Mouse (Mus musculus) erythroid progenitor cell, adult 5-6 weeks (primary cell): ENCODE measurements around the gene Rps6kb1. TPM values are rescaled to one million over a fixed set of nuclear protein-coding genes. Genes with fewer than 3 reads are reported as not detected.

ENCODE experiments used
- ATAC-seq: replicated peaks from 2 replicates; pipeline ENCODE4 v1.8.0; 2016; ENCODE audit warnings: moderate number of reproducible peaks, mild to moderate bottlenecking, moderate TSS enrichment, inconsistent platforms; ENCODE audit not compliant: poor library complexity, low FRiP score, severe bottlenecking
- total RNA-seq, 2 experiments: library from RNA; stranded (forward) in 1 of 2; stranded (reverse) in 1 of 2; fragments of 150-400 nt in 1 of 2; fragments of 186-747, 209-891 nt in 1 of 2; gene quantifications; 2 replicates each; pipeline versions ENCODE4 v1.2.3 to v1.2.4; 2015 to 2017; ENCODE audit warnings: low replicate concordance in 2 of 2

Rps6kb1 gene
- total RNA-seq, 2 experiments from 2014 or later, result 34.4 to 73.8 TPM

DNA sequence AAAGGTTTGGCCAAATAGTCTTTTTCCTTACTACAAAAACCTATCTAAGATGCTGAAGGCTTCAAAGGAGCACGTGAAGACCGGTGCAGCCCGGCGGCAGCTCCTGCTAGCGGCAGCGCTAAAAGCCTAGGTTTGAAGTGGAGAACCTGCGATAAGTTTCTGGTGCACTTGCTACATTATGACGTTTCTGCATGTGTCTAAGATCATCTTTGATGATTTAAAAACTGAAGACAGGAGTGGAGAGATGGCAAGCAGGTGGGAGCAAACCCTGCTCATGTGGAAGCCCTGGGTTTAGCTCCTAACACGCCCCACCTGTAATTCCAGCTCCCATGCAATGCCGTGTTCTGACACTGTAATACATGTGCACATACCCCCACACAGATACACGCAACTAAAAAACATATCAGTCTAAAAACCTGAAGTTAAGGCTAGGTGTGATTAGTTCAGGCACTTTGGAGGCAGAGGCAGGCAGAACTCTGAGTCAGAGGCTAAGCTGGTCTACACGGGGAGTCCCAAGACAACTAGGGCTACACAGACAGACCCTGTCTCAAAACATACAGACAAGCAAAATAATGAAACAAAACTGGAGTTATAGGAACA lies 37.4 kb upstream of the Rps6kb1 start:
- ATAC-seq, result peak; percentile 30; the same call in 1 of the 2 replicates

DNA sequence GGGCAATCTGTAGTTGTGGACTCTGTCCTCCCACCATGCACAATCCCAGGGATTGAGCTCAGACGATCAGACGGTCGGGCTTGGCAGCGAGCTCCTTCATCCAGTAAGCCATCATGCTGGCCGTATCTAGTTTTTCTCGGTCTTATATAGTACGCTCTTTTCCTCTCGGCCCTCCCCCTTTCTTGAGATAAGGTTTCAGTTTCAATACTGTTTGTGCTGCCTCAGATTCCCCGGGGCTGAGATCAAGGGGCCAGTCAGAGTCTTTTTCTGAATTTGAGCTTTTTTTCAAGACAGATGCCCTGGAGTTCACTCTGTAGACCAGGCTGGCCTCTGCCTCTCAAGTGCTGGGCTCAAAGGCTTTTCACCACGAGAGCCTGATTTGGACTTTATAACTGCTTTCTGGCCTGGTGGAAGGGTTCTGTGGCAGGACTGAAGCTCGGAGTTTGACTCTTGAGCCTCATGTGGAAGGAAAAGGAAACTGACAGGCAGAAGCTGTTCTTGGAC lies 36.7 kb upstream of the Rps6kb1 start:
- ATAC-seq, result peak; percentile 84

DNA sequence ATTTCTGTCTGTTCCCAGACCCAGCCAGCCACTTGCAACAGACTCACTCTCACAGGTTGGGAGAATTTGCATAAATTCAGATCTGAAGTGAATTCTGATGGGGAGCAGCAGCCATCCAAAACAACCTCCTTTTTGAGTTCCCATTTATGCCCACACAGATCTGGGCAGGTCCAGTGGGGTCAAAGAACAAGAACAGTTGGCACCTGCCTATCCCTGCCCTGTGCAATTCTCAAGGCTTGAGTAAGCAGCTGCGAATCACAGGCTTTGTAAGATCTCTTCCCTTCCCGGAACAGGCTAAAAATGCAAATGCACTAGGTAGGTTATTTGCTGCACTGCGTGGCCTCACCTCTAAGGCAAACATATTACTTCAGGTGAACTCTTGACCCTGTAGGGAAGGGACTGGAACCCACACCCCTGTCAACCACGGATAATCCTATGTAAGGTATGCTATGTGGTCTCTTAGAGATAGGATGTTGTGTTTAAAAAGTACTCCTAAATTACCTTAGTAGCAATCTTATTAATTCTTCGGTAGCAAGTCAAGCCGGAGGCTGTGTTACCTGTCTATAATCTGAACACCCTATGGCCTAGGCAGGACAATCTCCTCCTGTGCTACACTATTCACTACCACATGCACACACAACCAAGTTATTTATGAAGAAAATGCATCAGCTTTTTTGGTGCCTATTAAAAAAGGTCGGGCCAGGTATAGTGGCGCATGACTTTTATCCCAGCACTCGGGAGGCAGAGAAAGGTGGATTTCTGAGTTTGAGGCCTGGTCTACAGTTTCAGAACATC lies 35.9 kb upstream of the Rps6kb1 start:
- ATAC-seq, result no peak

DNA sequence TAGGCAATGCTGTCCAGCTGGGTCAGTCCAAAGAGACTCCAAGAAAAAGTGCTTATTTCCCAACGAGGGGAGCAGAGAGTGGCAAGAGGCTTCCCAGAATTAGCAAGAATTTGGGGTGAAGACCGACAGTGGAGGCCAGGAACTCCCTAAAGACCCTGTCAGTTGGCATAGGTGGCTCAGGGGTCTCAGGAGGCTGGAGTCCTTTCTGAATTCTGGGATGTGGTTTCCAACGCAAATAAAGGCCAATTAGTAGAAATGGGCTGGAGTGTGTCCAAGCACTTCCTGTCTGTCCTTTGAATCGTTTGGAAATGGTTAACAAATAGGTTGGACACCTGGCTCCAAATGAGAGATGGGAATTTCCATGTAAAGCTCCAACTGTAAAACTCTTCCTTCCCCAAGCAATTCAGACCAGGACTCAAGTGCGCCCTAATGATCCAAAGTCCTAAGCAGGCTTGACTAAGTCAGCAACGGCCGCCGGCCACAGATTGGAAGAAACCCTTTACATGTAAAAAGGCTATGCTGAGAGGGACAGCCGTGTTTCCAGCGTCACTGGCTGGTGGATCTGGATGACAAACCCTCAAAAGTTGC lies 35.2 kb upstream of the Rps6kb1 start:
- ATAC-seq, result no peak

DNA sequence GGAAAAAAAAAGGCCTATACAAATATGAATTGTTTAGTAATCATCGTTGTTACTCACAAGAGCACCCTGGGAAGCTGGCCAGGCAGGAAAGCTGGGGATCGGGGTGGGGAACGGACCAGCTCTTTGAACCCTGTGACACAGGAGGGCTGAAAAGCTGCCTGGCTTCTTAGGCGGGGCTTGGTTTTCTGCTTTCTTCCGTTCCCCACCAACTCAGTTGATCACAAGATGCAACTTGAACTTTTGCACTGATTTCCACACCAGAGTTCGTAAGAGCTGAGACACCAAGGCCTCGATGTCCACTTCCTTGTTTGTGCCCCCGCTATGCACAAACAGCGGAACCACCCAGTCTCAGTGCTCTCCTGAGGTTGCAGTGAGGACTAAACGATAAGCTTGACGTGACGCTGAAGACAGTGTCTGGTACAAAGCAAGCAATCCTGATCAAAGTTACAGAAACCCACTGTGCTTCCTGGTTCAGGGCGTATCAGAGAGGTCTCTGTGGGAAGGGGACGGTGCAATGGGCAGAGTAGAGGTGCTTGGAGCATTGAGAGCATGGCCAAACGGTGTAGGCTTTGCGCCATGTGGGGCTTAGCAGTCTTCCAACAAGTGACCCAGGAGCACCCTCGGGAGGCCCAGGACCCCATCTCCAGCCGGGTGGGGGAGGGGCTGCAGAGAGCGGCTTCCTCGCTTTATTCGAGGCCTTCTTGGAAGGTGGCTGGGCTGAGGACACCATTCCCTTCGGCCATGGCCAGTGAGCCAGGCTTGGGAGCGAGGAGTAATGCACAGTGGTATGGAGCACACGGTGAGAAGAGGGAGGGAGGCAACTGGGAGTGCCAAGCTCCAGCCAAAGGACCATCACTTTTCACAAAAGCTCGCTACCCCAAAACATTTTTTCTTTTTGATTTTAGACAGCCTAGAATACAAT lies 34.5 kb upstream of the Rps6kb1 start:
- no peak for ATAC-seq

DNA sequence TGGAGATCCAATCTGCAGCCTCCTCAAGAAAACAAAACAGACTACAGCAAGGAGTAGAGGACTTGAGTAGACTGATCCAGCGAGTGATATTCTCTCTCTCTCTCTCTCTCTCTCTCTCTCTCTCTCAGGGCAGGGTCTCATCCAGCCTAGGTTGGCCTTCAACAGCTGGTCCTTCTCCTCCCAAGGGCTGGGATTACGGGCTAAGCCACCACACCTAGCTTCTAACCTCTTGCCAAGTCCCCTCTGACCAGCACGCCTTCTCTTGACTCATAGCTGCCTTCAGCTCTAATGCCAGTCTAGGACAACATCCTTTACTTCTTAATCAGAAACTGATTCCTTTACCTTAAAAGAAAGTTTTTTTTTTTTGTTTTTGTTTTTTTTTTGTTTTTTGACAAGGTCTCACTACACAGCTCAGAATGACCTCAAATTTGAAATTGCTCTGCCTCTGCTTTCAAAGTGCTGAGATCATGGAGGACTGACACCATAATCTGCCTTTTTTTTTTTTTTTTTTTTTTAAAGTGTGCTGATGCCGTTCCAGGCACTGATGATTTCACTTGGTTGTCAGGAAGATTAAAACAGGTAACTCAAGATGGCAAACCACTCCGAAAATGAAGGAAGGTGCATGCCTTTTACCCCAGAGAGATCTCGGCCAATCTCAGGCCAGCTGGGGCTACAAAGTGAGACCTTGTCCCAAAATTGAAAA lies 33.7 kb upstream of the Rps6kb1 start:
- no peak for ATAC-seq

DNA sequence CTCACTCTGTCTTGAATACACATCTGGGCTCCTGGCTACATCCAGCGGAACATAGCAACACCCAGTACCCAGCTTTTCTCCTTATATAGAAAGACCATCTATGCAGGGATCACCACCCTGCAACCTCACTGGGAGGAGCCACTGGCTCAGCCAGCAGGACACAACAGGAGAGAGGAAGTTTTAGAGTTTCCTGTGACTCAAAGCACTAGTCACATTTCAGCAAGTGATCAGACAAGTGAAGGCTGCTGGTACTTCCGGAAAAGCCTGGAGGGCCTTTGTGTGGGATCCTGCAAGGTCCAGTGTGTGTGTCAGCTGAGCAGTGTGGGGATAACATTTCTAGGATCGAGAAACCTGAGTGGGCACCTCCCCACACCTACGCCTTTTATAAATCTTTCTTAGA lies 32.6 kb upstream of the Rps6kb1 start:
- no peak for ATAC-seq

DNA sequence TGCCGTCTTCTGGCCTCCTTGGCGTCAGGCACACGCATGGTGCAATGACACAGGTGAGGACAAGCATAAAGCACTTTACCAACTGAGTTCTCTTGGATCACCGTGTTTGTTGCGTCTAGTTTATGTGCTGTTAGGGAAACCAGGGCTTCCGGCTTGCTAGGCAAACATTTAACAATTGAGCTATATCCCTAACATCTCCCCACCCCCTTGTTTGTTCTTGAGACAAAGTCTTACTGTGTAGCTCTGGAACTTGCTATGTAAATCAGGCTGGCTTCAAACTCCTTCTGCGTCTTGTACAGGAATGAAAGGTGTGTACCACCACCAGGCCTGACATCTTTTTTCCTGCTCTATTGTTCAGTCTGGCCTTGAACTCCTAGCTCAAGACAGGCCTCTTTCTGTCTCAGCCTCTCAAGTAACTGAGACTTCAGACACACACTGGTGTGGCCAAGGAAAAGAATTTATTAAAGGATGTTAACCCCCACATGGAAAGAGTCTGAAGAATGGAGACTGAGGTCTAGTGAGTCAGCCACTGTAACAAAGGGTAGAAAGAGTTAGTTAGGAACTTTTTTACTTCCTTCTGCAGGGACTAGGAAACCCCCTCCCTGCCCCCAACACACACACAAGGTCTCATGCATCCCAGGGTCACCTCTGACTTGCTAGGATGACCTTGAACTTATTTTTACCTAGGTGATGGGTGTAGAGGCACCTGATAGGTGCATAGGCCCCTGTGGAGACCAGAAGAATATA lies 31.2 kb upstream of the Rps6kb1 start:
- no peak for ATAC-seq

DNA sequence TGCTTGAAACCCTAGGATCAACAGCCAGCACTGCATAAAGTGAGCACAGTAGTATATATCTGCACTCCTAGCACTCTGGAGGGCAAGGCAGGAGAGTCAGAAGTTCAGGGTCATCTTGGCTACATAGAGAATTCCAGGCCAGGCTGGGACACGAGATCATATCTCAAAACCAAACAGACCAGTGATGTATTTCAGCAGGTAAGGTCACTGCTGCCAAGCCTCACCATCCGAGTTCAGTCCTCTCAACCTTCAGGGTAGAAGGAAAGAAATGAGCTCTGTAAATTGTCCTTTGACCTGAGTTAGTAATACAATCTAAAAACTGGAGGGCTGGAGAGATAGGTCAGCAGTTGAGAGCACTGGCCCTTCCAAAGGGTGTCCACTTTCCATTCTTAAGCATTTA lies 29.8 kb upstream of the Rps6kb1 start:
- no peak for ATAC-seq

DNA sequence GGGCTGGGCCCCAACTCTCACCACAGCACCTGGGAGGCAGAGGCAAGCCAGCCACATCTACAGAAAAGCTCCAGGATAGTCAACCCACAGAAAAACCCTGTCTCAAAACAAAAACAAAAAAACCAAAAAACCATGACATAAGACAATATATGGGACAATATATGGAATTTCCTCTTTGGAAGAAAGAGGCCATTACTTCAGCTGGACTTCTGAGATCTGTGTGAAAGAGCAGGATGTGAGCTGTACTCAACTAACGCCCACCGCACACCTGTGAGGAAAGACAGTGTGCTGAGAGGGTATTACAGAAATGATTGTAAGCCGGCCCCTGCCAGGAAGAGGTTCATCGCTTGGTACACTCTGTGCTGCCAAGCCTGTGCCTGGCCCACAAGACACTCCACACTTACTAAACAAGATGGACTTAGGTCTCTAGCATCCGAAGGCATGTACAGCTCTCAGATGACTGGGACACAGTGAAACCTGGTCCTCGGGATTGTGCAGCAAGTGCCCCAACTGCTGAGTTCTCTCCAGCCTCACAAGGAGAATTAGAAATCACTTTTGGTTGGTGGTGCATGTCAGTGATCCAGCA lies 29.1 kb upstream of the Rps6kb1 start:
- no peak for ATAC-seq

DNA sequence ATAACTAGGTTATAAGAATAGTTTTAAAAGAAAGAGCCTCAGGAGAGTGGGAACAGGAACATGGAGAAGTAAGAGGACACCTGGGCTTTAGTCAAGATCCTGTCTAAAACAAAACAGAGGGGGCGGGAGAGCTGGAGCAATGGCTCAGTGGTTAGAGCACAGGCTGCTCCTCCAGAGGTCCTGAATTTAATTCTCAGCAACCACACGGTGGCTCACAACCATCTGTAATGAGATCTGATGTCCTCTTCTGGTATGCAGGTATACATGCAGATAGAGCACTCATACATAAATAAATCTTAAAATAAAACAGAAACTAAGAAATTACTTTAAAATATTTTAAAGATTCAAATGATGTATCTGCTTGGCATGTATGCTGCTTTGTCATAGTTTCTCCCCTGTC lies 28.0 kb upstream of the Rps6kb1 start:
- no peak for ATAC-seq

DNA sequence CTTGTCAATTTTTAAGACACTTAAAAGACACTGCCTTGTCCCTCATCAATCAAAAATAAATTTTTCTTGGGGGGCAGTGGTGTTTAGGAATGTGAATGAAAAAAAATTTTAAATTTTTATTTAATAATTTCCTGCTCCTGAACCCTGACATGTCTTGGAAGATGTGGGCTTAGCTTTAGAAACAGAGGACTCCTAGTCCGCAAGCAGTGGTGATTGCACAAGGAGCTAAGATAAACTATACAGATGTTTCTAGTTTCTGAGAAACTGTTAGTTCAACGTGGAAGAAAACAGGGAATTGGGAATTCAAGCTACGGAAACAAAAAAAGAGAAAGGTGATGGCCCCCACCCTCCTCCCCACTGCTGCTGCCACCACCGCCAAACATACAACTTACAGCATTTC lies 27.3 kb upstream of the Rps6kb1 start:
- ATAC-seq, result no peak

DNA sequence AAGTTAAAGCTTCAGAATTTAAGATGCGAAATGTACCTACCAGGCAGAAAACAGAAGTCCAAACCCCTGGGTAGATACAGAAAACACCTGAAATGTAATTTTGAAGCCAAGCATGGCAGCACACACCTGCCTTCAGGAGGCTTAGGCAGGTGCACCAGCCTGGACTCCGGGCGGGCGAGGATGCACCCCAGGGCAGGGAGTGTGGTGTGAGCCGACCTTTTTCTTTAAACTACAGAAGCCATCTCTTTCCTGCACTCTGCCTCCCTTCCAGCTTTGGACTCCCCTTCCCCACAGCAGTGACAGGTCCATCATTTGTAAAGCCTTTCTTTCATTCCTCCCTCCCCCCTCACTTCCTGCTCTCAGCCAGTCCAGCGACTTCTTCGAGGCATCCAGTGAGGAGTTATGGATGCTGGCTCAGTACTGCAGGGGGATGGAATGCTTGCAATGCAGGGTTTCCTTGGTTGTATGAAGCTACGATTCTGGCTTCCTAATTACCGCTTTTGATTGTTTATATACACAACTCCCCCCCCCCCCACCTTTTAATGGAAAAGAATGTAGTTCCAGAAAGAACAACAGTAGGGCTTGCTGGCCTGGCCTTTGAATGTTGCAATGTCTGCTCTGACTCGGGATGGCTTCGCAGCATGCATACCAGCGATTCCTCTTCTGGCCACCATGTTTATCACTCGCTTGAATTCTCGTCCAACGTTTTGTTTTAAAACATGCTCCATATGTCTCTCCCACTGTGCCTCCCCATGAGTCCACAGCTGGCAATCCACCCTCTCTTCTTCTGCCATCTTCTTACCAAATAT lies 26.6 kb upstream of the Rps6kb1 start:
- ATAC-seq, result no peak

DNA sequence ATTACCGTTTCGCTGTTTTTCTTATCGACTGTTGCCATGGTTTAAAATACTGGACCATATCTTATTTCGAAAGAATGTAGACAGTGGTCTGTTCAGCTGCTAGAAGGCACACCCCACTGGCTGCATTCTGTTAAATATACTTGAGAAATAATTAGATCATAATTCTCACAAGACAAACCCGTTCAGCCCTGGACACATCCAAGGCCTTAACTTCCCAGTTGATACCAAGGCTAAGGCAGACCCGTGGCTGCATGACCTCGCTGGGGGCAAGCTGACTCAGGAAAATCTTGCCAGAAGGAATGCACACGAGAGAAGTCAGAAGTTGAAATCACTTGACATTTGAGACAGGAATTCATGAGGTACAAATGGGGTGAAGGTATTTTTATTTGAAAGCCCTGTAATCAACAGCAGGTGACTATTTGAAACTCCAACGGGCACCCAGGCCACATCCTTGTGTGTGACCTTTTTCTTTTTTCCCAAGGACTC lies 25.7 kb upstream of the Rps6kb1 start:
- ATAC-seq, result no peak

DNA sequence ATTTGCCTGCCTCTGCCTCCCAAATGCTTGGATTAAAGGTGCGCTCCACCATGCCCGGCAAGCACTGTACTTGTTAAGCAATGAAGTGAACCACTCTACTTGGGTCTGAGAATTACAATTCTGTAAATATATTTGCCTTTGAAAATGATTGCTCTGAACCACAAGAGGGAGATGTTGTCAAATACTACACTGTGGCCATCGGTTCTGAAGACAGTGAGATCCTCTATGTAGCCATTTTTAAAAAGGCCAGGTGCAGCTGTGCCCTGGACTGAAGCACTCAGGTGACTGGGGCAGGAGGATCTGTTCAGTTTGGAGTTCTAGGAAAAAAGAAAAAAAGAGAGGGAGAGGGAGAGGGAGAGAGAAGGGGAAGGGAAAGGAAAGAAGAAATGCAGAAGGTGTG lies 23.8 kb upstream of the Rps6kb1 start:
- ATAC-seq, result peak; percentile 77

DNA sequence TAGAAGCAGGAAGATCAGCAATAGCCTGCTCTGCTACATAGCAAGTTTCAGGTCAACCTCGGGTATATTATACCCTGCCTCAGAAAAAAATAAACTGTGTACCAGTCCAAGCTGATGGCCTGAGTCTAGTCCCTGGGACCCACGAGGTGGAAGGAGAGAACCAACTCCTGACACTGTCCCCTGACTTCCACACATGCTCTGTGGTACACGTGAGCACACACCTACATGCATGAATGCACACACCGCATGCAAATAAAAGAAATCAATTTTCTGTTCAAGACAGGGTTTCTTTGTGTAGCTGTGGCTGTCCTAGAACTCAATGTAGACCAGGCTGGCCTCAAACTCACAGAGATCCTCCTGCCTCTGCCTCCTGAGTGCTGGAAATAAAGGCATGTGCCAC lies 13.7 kb upstream of the Rps6kb1 start:
- no peak for ATAC-seq

DNA sequence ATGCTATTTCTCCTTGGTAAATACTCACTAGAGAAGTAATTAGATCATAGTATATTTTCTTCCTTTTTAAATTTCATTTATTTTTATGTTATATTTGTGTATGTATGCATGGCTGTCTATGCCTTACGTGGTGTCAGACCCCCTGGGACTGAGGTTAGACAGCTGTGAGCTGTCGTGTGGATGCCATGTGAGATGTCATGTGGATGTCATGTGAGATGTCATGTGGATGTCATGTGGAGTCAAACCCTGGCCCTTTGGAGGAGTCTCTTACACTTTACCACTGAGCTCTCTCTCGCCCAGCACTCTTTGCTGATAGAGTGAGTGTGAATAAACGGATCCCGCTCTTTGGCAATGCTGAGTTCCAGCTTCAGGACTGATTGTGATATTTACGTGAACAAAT lies 8.9 kb upstream of the Rps6kb1 start:
- no peak for ATAC-seq
